Mouse (Mus musculus) right cerebral cortex, postnatal 36 days (tissue): ENCODE measurements around the gene Dlg2.

Experiments
- DNase-seq, 2 experiments: peaks; one replicate each; pipeline ENCODE4 v3.0.0; 2022; ENCODE audit warnings: low spot score in 2 of 2, mixed read lengths in 1 of 2

Gene Dlg2

GRCm38 (mm10) chr7:91440326-91440725 lies 963.9 kb downstream of the Dlg2 start:
- DNase-seq, result peak; percentile 32 to 56

DNA sequence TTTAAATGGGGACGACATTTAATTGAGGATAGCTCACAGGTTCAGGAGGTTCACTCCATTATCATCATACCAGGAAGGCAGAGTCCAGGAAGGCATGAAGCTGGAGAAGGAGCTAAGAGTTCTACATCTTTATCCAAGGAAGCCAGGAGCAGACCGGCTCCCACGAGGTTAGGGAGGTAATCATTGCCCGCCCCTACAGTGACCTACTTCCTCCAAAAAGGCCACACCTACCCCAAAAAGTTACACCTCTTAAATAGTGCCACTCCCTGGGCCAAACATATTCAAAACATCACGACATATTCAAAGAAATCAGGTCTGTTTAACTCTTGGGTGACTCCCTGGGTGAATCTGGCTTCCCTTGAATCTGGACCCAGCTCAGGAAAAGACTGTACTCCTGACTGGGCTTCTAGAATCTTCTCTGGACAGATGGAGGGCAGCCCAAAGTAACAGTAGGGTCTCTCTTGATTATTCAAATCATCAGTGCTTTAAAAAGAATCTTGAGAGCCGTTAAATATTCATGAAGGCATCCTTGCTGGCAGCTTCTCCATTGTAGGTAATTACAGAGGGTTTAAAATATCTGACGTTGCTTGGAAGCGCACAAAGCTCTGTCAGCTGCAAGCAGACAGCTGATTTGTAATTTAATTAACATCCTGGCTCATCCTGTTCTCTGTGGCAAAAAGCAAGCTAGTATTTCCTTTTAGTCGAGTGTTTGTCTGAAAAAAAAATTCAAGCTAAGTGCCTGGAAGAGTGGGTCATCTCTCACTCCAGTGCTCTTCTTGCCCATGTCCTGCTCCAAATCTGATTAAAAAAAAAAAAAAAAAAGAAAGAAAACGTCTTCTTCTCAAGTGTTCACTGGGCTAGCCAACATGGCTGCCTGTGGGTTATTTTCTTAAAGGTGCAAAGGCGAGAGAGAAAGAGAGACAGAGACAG lies 966.2 kb downstream of the Dlg2 start:
- DNase-seq, result peak; percentile 46 to 64

GRCm38 (mm10) chr7:91443377-91443714 lies 966.9 kb downstream of the Dlg2 start:
- no peak for DNase-seq

DNA sequence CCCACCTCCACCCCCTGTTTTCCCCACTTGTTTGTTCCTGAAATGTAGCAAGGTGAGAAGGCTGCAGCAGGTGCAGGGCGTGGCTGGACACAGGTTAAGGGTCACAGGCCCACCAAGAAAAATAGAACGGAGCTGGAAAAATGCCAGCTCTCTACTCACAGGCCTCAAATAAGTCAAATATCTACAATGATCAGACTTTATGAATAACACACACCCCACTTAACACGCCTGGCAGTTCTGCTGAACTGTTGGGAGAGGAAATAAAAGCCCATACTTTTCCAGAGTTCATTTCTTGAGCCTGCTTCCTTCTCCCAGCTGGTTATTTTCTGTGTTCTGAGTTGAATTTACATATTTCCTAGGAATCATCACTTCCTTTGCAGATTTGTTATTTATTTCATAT lies 967.4 kb downstream of the Dlg2 start:
- DNase-seq, result no peak

GRCm38 (mm10) chr7:91444728-91445127 lies 968.3 kb downstream of the Dlg2 start:
- DNase-seq, result no peak

DNA sequence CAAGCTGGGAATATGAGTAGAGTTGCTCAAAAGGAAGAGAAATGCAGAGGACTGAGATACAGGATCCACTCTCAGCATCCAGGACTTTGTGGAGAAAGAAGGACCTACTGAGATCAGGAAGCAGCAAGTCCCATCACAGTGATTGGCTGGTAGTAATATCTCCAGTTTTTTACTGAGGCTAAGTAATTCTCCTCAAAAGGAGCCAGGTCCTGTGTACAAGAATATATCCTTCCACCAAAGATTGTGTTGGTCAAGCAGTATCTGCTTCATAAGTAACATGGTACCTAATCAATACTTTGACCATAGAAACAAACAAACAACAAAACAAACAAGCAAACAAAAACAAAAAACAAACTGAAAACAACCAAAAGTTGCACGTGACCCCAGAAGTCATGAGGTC lies 980.3 kb downstream of the Dlg2 start:
- no peak for DNase-seq

DNA sequence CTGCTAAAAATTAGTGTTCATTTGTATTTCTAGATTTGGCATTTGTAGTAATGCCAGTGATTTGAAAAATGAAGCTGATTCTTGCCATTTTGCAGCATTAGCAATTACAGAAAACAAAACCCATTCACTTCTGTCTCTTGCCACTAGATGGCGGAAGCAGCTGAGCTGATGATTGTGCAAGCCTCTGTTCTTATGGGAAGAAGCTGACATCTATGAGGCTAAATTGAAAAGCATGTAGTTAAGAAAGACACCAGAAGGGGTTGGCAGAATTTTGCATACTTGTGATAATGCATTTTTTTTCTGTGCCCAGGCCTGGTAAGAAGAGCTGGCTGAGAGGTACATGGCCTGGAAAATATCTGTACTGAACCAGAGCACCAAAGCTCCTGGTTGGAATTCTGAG lies 980.7 kb downstream of the Dlg2 start:
- peak; percentile 32 to 42 for DNase-seq

GRCm38 (mm10) chr7:91461352-91461751 lies 984.9 kb downstream of the Dlg2 start:
- DNase-seq, result no peak

- DNase-seq, result no peak
Observed at GRCm38 (mm10) chr7:91463256-91463655, 986.8 kb downstream of the Dlg2 start.

- no peak for DNase-seq
Observed at GRCm38 (mm10) chr7:91467061-91467460, 990.6 kb downstream of the Dlg2 start.

DNA sequence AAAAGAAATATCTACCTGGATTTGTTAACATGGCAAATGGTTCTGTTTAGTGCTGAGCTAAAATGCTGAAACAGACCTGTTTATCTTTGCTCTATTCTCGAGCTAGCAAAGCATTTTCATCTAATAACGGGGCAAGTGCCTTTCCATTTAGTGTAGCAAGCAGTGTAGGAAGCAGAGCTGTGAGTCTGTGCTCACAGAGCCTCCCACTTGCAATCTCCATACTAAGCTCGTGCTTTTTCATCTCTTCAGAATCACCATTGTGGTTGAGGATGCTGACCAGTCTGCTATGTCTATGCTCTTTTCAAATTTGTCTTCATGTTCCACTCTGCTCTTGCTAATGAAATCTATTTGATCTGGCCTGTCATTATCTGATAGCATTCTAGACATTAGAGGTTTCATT lies 1002.7 kb downstream of the Dlg2 start:
- DNase-seq, result peak in 1 of 2 experiments; percentile 13

DNA sequence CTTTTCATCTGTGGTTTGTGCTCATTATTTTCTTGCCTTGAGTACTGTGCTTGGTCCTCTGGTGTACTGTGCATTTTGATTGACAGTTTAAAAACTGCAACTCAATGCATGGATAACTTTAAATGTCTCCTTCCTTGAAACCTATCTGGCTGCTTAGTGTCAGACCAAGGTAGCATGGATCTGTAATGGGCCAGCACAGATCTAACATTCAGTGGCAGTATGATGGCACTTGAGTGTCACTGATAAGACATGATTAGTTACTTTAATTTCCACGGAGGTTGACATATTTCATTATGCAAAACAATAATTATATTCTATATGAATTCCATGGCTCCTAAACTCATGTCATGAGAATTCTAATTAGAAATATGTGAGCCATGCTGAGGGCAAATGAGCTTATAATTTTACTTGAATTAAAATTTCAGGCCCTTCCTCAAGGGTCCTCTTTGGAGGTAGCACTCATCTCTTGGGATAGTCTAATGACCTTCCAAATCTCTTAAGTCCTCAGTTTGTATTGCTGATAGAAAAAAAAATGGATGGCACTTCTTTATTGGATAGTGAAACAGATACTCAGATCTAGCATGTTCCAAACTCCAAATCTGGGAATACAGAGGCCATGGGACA lies 1005.2 kb downstream of the Dlg2 start:
- no peak for DNase-seq

- DNase-seq, result no peak
Observed at GRCm38 (mm10) chr7:91493234-91493633, 1016.8 kb downstream of the Dlg2 start.

- DNase-seq, result no peak
Observed at GRCm38 (mm10) chr7:91495526-91495925, 1019.1 kb downstream of the Dlg2 start.

GRCm38 (mm10) chr7:91511119-91511518 lies 1034.6 kb downstream of the Dlg2 start:
- DNase-seq, result no peak

DNA sequence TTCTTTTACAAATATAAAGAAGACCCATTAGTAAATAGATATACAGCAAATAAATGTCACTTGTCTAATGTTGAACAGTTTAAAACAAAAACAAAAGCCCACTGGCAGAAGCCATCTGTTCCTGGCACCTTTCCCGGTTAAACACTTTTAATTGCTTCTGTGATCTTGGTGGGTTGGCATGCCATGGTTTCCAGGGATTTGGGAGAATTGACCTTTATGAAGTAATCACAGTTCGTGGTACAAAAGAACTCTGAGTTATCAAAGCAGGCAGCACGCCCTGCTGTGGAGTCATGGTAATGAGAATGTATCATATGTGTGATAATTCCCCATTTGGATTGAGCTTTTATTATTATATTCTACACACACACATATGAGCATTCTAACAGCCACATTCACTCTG lies 1038.0 kb downstream of the Dlg2 start:
- DNase-seq, result peak in 1 of 2 experiments; percentile 7

DNA sequence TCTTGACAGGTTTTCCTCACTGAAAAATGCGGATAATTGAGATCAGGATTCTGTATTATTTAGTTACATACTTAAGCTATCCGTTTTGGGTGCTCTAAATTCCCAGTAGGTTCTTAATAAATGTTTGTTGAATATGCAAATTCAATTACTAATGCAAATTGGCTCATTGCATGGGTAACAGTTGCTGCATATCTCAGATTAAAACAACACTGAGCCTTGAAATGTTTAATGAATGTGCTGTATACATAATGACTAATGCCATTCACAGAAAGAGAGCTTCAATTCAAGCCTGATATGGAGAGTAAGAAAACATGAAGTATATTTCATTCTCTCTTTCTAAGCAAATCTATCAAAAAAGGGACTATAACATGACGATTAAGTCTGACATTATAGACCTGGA lies 1039.8 kb downstream of the Dlg2 start:
- DNase-seq, result no peak

- DNase-seq, result no peak
Observed at GRCm38 (mm10) chr7:91525859-91526258, 1049.4 kb downstream of the Dlg2 start.

GRCm38 (mm10) chr7:91542597-91543285 lies 1066.3 kb downstream of the Dlg2 start:
- DNase-seq, result peak; percentile 22

DNA sequence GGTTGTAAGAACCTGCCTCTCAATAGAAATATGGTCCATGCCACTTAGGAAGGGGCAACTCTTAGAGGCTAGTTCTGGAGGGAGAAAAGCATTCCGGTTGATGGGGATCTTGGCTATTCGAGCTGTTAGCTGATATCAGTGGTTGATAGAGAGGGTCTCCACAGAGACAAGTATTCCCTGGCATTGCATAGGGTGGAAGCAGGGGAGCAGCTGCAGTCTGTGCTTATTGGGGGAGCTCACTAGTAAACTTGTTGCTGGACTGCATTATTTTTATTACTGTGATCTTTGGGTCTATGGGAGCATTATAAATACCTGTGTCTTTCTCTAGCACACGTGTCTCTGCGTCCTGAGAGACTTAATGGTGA lies 1066.8 kb downstream of the Dlg2 start:
- no peak for DNase-seq

- no peak for DNase-seq
Observed at GRCm38 (mm10) chr7:91544600-91544999, 1068.1 kb downstream of the Dlg2 start.

DNA sequence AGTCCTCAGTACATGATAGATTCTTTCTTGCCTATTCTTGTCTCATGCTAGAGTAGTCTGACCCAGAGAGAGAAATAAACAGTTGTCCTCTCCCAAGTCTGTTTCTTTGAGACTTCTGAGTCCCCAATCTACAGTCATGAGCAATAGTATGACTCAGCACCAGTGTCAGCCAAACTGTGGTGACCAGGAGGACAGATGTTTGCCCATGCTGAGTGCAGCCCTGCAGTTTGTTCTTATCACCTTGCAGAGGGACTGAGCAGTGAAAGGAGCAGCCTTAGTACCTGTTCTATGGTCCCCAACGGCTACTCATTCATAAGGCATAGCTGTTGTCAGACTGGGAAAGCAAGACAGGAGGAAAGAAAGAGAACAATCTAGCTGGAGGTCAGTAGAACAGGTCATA lies 1072.3 kb downstream of the Dlg2 start:
- DNase-seq, result no peak

- DNase-seq, result no peak
Observed at GRCm38 (mm10) chr7:91557582-91557981, 1081.1 kb downstream of the Dlg2 start.
